Mouse (Mus musculus): ENCODE measurements at regions not wholly inside any gene's neighbourhood (a gene's known extent, or its start where the extent isn't known, plus 50 kb on each side); places are given as distances from the start of the nearest gene placed in this dataset.

GRCm38 (mm10) chr3:20655345-20655744, 288.4 kb upstream of the Agtr1b start:
- TF ChIP-seq CTCF (IDR thresholded peaks at IDR 0.05; ENCODE audit: extremely low read depth, insufficient read depth, low read length) (0 out of 2 replicates have a peak, but pooled peaks have one; percentile 11), POLR2A (IDR thresholded peaks at IDR 0.05; ENCODE audit: extremely low read depth, insufficient read depth, low read length) (no peak)

All from cortical plate, adult 2 months (tissue).